Mouse (Mus musculus): ENCODE measurements around the gene Ifi44. TPM values are rescaled to one million over a fixed set of nuclear protein-coding genes. Genes with fewer than 3 reads are reported as not detected.

The Ifi44 gene
- polyA plus RNA-seq (2015; fragmentation: Nextera tagmentation; extraction: Ambion mirVana), result 2.6 and 3.3 TPM in 2 replicates

DNA sequence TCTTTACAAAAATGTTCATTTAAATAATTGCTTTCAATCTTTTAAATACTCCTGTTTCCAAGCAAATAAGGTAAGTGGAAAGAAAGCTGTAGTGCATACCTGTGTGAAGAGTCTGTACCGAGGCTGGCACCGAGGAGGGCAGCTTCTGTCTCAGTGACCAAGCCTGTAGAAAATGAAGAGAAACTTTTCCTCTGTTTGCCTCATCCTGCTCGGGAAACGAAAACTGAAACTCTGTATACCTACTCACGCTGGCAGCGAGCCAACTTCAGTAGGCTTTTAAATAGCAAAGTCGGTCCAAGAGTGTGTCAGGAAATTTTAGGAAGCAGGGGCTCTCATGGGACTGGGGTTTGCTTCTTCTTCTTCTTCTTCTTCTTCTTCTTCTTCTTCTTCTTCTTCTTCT, at the start of gene Ifi44:
TSS of gene Ifi44 (minus strand) at position 224 of the 400 bp plus-strand sequence.
- Histone ChIP-seq H3K4me3 (ENCODE audit: low read length) (no peak within 1 kb of the TSS), H3K27ac (ENCODE audit: low read length) (no peak within 1 kb of the TSS), H3K9me3 (ENCODE audit: low read length) (no peaks in the 10 kb centered on the region), H3K4me1 (ENCODE audit: insufficient read depth, low read length) (no peaks in the 10 kb centered on the region), H3K27me3 (ENCODE audit: insufficient read depth, low read length) (no peaks in the 10 kb centered on the region), H3K36me3 (ENCODE audit: insufficient read depth, low read length) (no peaks in the 10 kb centered on the region), H3K9ac (replicated peaks; ENCODE audit: low read length) (no peak within 1 kb of the TSS), H3K4me2 (replicated peaks; ENCODE audit: low read depth, low read length) (peak within 1 kb of the TSS; percentile 24; the same call in 1 of the 2 replicates)
- no peak for ATAC-seq (ENCODE audit: low FRiP score, low TSS enrichment)
- WGBS, result 51% methylated on average over 7 of the region's 7 CpGs

DNA sequence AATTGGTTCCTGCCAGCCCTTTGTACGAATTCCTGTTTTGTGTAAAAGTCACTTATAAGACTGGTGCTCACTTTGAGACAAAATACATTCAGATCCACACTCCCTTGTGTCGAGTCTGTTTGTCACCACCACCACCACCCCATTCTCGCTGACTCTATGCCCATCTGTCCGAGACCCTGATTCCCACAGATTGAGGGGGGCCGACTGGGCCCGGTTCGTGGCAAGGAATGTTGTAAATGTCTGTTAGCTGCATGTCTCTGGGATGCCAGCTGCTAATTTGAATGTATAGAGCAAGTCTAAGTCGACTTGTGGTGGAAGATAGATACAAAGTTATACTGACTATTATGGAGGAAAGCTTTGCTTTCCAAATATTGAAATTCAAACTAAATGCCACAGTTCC, 38.9 kb upstream of the Ifi44 start:
- no peaks in the 10 kb centered on the region for H3K36me3 ChIP-seq (ENCODE audit: insufficient read depth, low read length)
- no peak for ATAC-seq (ENCODE audit: low FRiP score, low TSS enrichment)
- H3K27ac ChIP-seq (ENCODE audit: low read length), result no peak overlapping the region
- 79% methylated on average over 8 of the region's 8 CpGs for WGBS
- H3K4me1 ChIP-seq (ENCODE audit: insufficient read depth, low read length), result no peaks in the 10 kb centered on the region
- 0 out of 2 replicates have a peak, but pooled peaks cover 3% of the 10 kb centered on the region for H3K9me3 ChIP-seq (ENCODE audit: low read length)
- no peak overlapping the region for H3K9ac ChIP-seq (replicated peaks; ENCODE audit: low read length)
- no peak overlapping the region for H3K4me2 ChIP-seq (replicated peaks; ENCODE audit: low read depth, low read length)
- no peaks in the 10 kb centered on the region for H3K27me3 ChIP-seq (ENCODE audit: insufficient read depth, low read length)
- H3K4me3 ChIP-seq (ENCODE audit: low read length), result no peak overlapping the region

DNA sequence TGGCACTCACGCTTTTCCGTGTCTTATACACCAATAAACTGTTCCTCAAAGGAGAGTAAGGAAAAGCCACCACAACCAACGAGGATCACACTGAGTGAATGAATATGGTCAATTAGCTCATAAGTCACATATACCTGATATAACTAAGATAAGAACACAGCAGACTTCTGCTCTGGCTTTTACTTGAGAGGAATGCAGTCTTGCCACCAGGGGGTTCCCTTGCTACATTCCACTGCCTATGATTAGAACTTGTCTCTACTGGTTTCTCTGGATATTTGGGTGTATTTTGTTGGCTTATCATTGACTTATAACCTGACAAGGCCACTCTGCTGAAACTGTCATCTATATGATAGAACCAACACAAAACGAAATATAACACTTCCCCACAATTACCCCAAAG, 25.3 kb upstream of the Ifi44 start:
- H3K27ac ChIP-seq (ENCODE audit: low read length), result no peak overlapping the region
- no peak for ATAC-seq (ENCODE audit: low FRiP score, low TSS enrichment)
- 65% methylated on average over 4 of the region's 4 CpGs for WGBS

DNA sequence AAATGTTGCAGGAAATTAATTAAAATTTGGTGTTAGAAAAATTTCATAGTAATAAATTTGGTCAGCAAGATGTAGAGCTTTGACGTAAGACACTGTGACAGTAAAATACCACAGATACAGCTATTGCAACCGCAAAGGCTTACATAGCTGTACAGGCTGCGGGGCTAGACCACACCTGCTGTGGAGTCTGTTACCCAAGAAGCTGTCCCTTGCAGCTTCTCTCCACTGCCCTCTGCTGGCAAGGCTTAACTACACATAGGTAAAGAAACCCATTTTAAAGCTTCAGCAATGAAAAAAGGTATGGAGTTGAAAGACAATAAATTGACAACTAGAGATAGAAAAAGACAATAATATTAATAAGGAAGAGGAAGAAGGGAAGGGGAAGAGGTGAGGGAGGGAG, 21.3 kb upstream of the Ifi44 start:
- no peak overlapping the region for H3K27ac ChIP-seq (ENCODE audit: low read length)
- no peaks in the 10 kb centered on the region for H3K27me3 ChIP-seq (ENCODE audit: insufficient read depth, low read length)
- no peak overlapping the region for H3K4me2 ChIP-seq (replicated peaks; ENCODE audit: low read depth, low read length)
- H3K36me3 ChIP-seq (ENCODE audit: insufficient read depth, low read length), result no peaks in the 10 kb centered on the region
- no peak overlapping the region for H3K4me3 ChIP-seq (ENCODE audit: low read length)
- no peaks in the 10 kb centered on the region for H3K9me3 ChIP-seq (ENCODE audit: low read length)
- 54% methylated on average over 3 of the region's 3 CpGs for WGBS
- H3K4me1 ChIP-seq (ENCODE audit: insufficient read depth, low read length), result no peaks in the 10 kb centered on the region
- H3K9ac ChIP-seq (replicated peaks; ENCODE audit: low read length), result no peak overlapping the region
- no peak for ATAC-seq (ENCODE audit: low FRiP score, low TSS enrichment)

More for the DNA sequence above, 25.3 kb upstream of the Ifi44 start:
- H3K4me2 ChIP-seq (replicated peaks; ENCODE audit: low read depth, low read length), result no peak overlapping the region
- no peaks in the 10 kb centered on the region for H3K4me1 ChIP-seq (ENCODE audit: insufficient read depth, low read length)
- H3K27me3 ChIP-seq (ENCODE audit: insufficient read depth, low read length), result no peaks in the 10 kb centered on the region
- no peak overlapping the region for H3K4me3 ChIP-seq (ENCODE audit: low read length)
- no peak overlapping the region for H3K9ac ChIP-seq (replicated peaks; ENCODE audit: low read length)
- no peaks in the 10 kb centered on the region for H3K36me3 ChIP-seq (ENCODE audit: insufficient read depth, low read length)
- no peaks in the 10 kb centered on the region for H3K9me3 ChIP-seq (ENCODE audit: low read length)

DNA sequence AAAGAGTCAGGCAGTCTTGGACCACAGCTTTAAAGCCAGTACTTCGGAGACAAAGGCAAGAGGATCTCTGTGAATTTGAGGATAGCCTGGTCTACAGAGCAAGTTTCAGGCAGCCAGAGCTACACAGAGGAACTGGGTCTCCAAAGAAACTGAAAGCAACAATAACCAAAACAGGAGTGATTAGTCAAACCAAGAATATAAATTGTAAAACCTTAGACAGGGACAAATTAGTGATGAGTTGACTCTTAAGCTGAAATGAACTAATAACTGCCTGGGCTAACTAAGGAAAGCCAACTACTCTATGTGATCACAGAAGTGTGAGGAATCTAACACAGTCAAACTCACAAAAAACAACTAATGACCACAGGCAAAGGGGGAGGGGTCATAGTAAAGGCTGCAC, 1.2 kb downstream of the Ifi44 start:
- no peak overlapping the region for H3K9ac ChIP-seq (replicated peaks; ENCODE audit: low read length)
- H3K36me3 ChIP-seq (ENCODE audit: insufficient read depth, low read length), result no peaks in the 10 kb centered on the region
- H3K9me3 ChIP-seq (ENCODE audit: low read length), result no peaks in the 10 kb centered on the region
- no peaks in the 10 kb centered on the region for H3K4me1 ChIP-seq (ENCODE audit: insufficient read depth, low read length)
- no peak for ATAC-seq (ENCODE audit: low FRiP score, low TSS enrichment)
- no peaks in the 10 kb centered on the region for H3K27me3 ChIP-seq (ENCODE audit: insufficient read depth, low read length)
- no peak overlapping the region for H3K27ac ChIP-seq (ENCODE audit: low read length)
- no peak overlapping the region for H3K4me2 ChIP-seq (replicated peaks; ENCODE audit: low read depth, low read length)
- WGBS, result 86% methylated on average over 1 of the region's 1 CpGs
- H3K4me3 ChIP-seq (ENCODE audit: low read length), result no peak overlapping the region

DNA sequence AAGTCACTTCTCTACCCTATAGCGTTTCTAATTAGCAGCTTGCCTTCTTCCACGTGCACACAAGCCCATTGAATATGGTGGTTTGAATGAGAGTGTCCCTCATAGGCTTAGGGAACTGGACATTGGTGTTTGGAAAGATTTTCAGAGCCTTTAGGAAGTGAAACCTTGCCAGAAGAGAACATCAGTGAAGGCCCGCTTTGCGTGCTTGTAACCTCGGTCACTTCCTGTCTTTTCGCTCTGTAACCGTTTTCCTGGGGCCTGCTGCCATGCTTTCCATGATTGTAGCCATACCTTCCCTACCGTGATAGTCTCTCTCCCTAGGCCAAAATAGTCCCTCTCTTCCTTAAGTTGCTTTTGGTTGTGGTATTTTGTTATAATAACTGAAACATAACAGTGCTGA, 3.7 kb downstream of the Ifi44 start:
- Histone ChIP-seq H3K27ac (ENCODE audit: low read length) (no peak overlapping the region), H3K4me3 (ENCODE audit: low read length) (no peak overlapping the region), H3K4me1 (ENCODE audit: insufficient read depth, low read length) (no peaks in the 10 kb centered on the region), H3K4me2 (replicated peaks; ENCODE audit: low read depth, low read length) (no peak overlapping the region), H3K9ac (replicated peaks; ENCODE audit: low read length) (no peak overlapping the region), H3K27me3 (ENCODE audit: insufficient read depth, low read length) (no peaks in the 10 kb centered on the region), H3K9me3 (ENCODE audit: low read length) (no peaks in the 10 kb centered on the region), H3K36me3 (ENCODE audit: insufficient read depth, low read length) (no peaks in the 10 kb centered on the region)
- no peak for ATAC-seq (ENCODE audit: low FRiP score, low TSS enrichment)
- 87% methylated on average over 8 of the region's 8 CpGs for WGBS

DNA sequence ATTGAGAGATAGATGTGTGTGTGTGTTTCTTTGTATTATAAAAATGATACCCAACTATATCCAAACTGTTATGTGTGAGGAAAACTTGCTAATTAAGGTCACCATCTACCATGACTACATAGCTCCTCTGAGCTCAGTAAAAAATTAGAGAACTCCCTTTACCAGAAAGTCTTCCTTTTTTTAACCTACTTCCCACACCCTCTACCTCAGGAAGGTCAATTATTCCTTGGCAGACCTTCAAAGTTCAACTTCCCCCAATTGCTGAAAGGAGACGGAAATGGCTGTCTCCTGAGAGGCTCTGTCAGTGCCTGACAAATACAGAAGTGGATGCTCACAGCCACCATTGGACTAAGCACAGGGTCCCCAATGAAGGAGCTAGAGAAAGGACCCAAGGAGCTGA, 7.5 kb downstream of the Ifi44 start:
- Histone ChIP-seq H3K27ac (ENCODE audit: low read length) (no peak overlapping the region), H3K9ac (replicated peaks; ENCODE audit: low read length) (no peak overlapping the region), H3K9me3 (ENCODE audit: low read length) (no peaks in the 10 kb centered on the region), H3K36me3 (ENCODE audit: insufficient read depth, low read length) (no peaks in the 10 kb centered on the region), H3K27me3 (ENCODE audit: insufficient read depth, low read length) (no peaks in the 10 kb centered on the region), H3K4me1 (ENCODE audit: insufficient read depth, low read length) (no peaks in the 10 kb centered on the region), H3K4me2 (replicated peaks; ENCODE audit: low read depth, low read length) (no peak overlapping the region), H3K4me3 (ENCODE audit: low read length) (no peak overlapping the region)
- ATAC-seq (ENCODE audit: low FRiP score, low TSS enrichment), result no peak
- WGBS, result 74% methylated on average over 1 of the region's 1 CpGs

DNA sequence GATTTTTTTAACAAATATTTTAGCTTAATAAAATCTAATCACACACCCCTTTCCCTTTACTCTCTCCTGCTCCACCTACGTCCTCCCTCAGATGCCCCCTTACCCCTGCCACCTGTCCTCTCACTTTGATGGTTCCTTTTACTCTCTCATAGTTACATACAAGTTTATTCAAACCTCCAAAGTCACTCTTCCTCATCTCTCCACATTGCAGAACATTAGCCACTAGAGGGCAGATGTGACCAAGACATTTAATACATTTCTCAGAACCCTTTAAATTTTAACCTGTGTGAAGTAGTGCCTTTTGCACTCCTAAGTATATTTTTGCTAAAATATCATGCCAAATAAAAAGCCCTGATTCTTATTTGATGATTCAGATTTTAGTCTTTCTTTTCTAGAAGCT, 33.5 kb downstream of the Ifi44 start:
- no peaks in the 10 kb centered on the region for H3K9me3 ChIP-seq (ENCODE audit: low read length)
- no peaks in the 10 kb centered on the region for H3K4me1 ChIP-seq (ENCODE audit: insufficient read depth, low read length)
- no peak overlapping the region for H3K9ac ChIP-seq (replicated peaks; ENCODE audit: low read length)
- WGBS, result 22% methylated on average over 1 of the region's 1 CpGs
- H3K27ac ChIP-seq (ENCODE audit: low read length), result no peak overlapping the region
- H3K4me3 ChIP-seq (ENCODE audit: low read length), result no peak overlapping the region
- H3K27me3 ChIP-seq (ENCODE audit: insufficient read depth, low read length), result no peaks in the 10 kb centered on the region
- no peaks in the 10 kb centered on the region for H3K36me3 ChIP-seq (ENCODE audit: insufficient read depth, low read length)
- ATAC-seq (ENCODE audit: low FRiP score, low TSS enrichment), result peak; percentile 19; the same call in 1 of the 2 replicates
- no peak overlapping the region for H3K4me2 ChIP-seq (replicated peaks; ENCODE audit: low read depth, low read length)

DNA sequence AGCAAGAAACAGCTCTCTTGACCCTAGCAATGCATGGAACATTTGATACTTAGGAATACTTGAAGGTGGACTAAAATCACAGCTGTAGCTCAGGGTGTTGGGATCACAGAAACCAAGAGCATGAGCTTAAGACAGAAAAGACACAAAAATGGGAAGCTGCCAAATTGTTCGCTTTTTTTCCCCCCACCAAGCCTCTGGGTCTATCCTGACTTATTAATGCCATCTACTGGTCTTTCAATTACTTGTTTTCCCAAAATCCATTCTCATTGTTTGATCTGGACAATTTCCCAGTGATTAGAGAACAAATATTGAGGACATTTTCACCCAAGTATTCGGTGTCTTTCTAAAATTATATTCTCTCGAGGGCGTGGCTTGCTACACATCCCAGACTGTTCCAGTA, 42.4 kb downstream of the Ifi44 start:
- 0 out of 2 replicates have a peak, but pooled peaks cover 2% of the 10 kb centered on the region for H3K4me1 ChIP-seq (ENCODE audit: insufficient read depth, low read length)
- no peaks in the 10 kb centered on the region for H3K27me3 ChIP-seq (ENCODE audit: insufficient read depth, low read length)
- WGBS, result 82% methylated on average over 4 of the region's 4 CpGs

More for the DNA sequence above, 42.4 kb downstream of the Ifi44 start:
- Histone ChIP-seq H3K27ac (ENCODE audit: low read length) (no peak overlapping the region), H3K36me3 (ENCODE audit: insufficient read depth, low read length) (no peaks in the 10 kb centered on the region), H3K4me3 (ENCODE audit: low read length) (no peak overlapping the region), H3K9me3 (ENCODE audit: low read length) (no peaks in the 10 kb centered on the region), H3K9ac (replicated peaks; ENCODE audit: low read length) (no peak overlapping the region), H3K4me2 (replicated peaks; ENCODE audit: low read depth, low read length) (no peak overlapping the region)
- no peak for ATAC-seq (ENCODE audit: low FRiP score, low TSS enrichment)
